Mouse (Mus musculus): ENCODE results near the gene Erbin. TPM values are rescaled to one million over a fixed set of nuclear protein-coding genes. Genes with fewer than 3 reads are reported as not detected.

Gene Erbin
- total RNA-seq, 2 experiments from 2014 or later = 44.0 to 48.6 TPM

GRCm38 (mm10) chr13:103838619-103839018, 81.7 kb downstream of the Erbin start:
- intact Hi-C loops (cut with DNase I) = no loop called here
- no peak for DNase-seq (ENCODE audit: low spot score)

GRCm38 (mm10) chr13:103829623-103830135, 90.6 kb downstream of the Erbin start:
- intact Hi-C loops (cut with DNase I) = no loop called here
- DNase-seq (ENCODE audit: low spot score) = no peak

- intact Hi-C loops (cut with DNase I) = no loop called here
- no peak for DNase-seq (ENCODE audit: low spot score)
Measured at GRCm38 (mm10) chr13:103822270-103822669, 98.0 kb downstream of the Erbin start.

- no peak for DNase-seq (ENCODE audit: low spot score)
- intact Hi-C loops (cut with DNase I) = no loop called here
Measured at GRCm38 (mm10) chr13:103819377-103819776, 100.9 kb downstream of the Erbin start.

DNA sequence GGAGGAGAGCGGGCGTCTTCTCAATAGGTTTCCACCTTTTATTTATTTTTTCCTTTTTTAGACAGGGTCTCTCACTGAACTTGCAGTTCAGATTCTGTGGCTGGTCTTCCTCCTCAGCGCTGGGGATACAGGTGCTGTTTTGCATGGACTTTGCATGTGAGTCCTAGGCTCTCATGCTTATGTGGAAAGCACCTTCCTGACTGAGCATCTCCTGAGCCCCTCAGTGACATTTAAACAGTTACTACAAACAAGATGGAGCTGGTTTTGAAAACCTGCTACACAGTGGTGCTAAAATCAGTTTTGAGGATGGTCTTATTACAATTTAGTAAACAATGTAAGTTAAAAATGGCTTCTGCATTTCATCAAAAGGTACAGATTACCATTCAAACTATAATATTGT, 102.4 kb downstream of the Erbin start:
- intact Hi-C loops (cut with DNase I) = no loop called here
- no peak for DNase-seq (ENCODE audit: low spot score)

- DNase-seq (ENCODE audit: low spot score) = no peak
- intact Hi-C loops (cut with DNase I) = no loop called here
Measured at GRCm38 (mm10) chr13:103807464-103807863, 112.8 kb downstream of the Erbin start.

GRCm38 (mm10) chr13:103806210-103806851, 114.0 kb downstream of the Erbin start:
- no peak for DNase-seq (ENCODE audit: low spot score)

GRCm38 (mm10) chr13:103803721-103804120, 116.6 kb downstream of the Erbin start:
- intact Hi-C loops (cut with DNase I) = no loop called here
- DNase-seq (ENCODE audit: low spot score) = no peak

More at GRCm38 (mm10) chr13:103806210-103806851, 114.0 kb downstream of the Erbin start:
- intact Hi-C loops (cut with DNase I) = no loop called here

- intact Hi-C loops (cut with DNase I) = no loop called here
- DNase-seq (ENCODE audit: low spot score) = no peak
Measured at GRCm38 (mm10) chr13:103801021-103801420, 119.3 kb downstream of the Erbin start.

DNA sequence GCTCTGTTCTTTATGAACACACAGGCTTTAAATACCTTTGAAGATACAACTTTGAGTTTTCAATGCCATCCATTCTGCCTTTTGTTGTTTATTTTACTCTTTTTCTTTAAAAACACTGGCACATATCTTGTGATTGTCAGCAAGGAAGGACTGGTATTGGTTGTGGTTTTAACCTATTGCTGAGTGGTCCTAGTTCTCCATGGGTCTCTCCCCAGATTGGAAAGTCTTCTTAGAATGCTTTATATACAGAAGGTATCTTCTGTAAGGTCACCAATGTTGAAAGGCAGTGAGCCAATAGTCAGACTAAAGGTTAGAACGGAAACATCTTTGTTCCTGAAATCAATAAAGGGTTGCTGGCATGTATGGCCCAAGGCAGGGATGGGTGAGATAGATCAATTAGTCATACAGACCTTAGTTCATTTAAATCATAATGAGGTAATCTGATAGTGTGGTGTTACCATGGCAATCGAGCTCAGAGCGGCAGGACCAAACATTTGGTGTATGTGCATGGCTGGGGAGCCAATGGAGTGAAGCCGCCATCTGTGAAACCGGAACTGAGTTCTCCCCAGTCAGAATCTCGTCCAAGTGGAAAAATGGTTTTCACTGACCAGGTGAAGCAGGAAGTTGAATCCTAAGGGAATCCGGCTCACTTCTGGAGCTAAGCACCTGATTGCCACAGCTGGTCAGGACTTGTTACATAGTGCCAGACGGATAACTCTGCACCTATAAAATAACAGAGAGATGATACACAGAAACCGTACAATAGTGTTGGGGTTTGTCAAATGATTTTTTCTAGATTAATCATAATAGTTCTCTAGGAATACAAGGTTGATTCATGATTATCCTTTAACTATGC, 125.4 kb downstream of the Erbin start:
- DNase-seq (ENCODE audit: low spot score) = no peak
- intact Hi-C loops (cut with DNase I) = no loop called here

GRCm38 (mm10) chr13:103779922-103780585, 140.3 kb downstream of the Erbin start:
- intact Hi-C loops (cut with DNase I) = loop anchor here (1.0 kb wide), 1 partner anchor 77 kb away; no protein-coding TSS in a partner anchor
- no peak for DNase-seq (ENCODE audit: low spot score)

DNA sequence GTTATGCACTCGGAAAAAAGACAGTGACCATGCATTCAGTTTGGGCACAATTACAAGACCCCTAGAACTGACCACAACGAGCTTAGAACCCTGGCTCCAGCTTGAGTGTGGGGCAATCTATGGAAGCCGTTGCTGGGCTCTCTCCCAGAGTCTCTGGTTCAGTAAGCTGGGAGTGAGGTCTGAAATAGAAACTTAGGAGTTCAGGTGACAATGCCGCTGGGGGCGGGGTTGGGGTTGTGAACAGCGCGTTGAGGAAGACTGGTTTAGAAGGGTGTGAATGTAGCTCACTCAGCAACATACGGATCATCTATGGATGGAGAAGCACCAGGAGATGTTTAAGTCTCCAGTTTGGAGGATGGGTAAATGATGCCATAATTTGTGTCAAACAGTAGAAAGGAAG, 143.2 kb downstream of the Erbin start:
- no peak for DNase-seq (ENCODE audit: low spot score)
- intact Hi-C loops (cut with DNase I) = no loop called here

GRCm38 (mm10) chr13:103774119-103774757, 146.1 kb downstream of the Erbin start, which contains the start of gene Srek1:
Gene Srek1, minus strand, starts transcription at chr13:103774608.
- intact Hi-C loops (cut with DNase I) = loop anchor here (2.0 kb wide), 1 partner anchor 147 kb away; the partner anchor contains the start of gene Erbin

GRCm38 (mm10) chr13:103773407-103774118, 146.8 kb downstream of the Erbin start:
- DNase-seq (ENCODE audit: low spot score) = no peak
- intact Hi-C loops (cut with DNase I) = loop anchor here (2.0 kb wide), 1 partner anchor 147 kb away; the partner anchor contains the start of gene Erbin

More at GRCm38 (mm10) chr13:103774119-103774757, 146.1 kb downstream of the Erbin start, which contains the start of gene Srek1:
- peak; percentile 86 for DNase-seq (ENCODE audit: low spot score)

DNA sequence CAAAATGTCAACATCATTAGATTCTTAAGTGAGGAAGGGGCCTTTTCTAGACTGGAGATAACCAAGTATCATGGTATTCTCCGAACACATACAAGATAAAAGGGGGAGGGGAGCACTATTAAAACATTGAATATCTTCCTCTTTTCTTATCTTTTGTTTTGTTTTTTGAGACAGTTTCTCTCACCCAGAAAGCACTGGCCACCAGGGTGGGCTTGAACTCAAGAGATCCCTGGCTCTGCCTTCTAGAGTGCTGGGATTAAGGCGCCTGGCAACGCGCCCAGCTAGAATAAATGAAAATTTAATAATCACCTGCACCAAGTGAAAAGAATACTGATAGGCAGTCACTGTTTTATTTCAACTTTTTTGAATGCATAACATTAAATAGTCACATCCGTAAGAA, 147.4 kb downstream of the Erbin start:
- DNase-seq (ENCODE audit: low spot score) = no peak
- intact Hi-C loops (cut with DNase I) = no loop called here

- DNase-seq (ENCODE audit: low spot score) = no peak
- intact Hi-C loops (cut with DNase I) = no loop called here
Measured at GRCm38 (mm10) chr13:103770821-103771220, 149.5 kb downstream of the Erbin start.
